Mouse (Mus musculus): Measurements from ENCODE around the gene Tmtc2.

DNA sequence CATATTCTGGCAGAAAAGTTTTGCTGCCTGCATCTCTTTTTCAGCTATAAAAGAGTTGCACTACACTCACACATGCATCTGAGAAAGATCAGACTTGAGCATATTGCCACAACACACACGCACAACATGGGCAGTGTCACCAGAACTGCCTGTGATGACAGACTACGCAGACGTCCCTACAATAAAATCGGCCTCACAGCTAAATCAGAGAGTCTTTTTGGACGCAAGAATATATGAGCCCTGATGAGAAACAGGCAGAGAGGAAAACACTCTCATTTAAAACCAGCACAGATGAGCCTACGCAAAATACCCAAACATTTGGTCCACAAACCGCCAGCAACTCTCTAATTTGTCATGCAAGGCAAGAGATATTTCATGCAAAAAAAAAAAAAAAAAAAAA lies 146.6 kb downstream of the Tmtc2 start:
- TF ChIP-seq CTCF (IDR thresholded peaks at IDR 0.05; ENCODE audit: insufficient read depth, low read depth, low read length) (no peak), POLR2A (IDR thresholded peaks at IDR 0.05; ENCODE audit: insufficient read depth, low read depth, low read length) (no peak)

Measured in olfactory bulb, adult 2 months (tissue).